Mouse (Mus musculus): Measurements from ENCODE around the gene Zcchc10.
"Not testable (repeated sequence)": the region's sequence is repeated elsewhere in the genome, so short reads cannot be mapped to it uniquely, and the experiment has no call there.

Zcchc10 gene

DNA sequence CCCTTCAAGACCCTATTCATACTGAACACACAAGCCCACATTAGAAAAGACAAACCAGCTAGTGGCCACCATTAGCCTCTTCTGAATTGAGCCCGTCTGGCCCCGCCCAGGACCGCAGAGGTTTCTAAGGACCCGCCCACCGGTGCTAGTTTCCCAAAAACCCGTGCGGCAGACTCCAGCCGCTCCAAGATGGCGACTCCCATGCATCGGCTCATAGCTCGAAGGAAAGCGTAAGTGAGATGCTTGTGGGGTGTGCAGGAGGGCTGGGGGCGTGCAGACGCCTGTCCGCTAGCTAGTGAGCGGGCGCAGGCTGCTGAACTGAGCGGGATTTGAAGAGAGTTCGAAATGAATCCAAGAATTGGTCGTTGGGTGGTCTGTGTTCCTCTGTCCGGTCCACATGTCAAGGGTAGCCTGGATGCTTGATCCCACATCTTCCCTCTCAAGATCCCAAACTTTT, at the start of gene Zcchc10:
Gene Zcchc10 (plus strand): TSS at position 168 of the 457 bp plus-strand sequence.
- peak; percentile 78 to 87 for DNase-seq (ENCODE audit: low spot score in 2 of 2)

GRCm38 (mm10) chr11:53275358-53275757, 49.1 kb upstream of the Zcchc10 start:
- DNase-seq (ENCODE audit: low spot score in 2 of 2): no peak

GRCm38 (mm10) chr11:53278411-53278810, 46.1 kb upstream of the Zcchc10 start:
- DNase-seq (ENCODE audit: low spot score in 2 of 2): no peak

DNA sequence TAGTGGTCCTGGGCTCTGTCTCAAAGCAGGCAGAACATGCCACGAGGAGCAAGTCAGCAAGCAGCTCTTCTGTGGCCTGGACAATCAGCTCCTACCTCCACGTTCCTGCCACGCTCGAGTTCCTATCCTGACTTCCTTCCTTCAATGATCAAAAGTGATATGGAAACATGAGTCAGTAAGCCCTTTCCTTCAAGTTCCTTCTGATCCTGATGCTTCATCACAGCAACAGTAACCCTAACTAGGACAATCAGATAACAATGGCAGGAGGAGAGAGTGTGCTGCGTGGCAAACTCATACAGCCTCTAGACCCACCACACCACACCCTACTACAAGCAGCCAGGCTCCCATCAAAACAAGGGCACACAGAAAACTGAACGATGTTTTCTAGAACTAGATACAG, 38.6 kb upstream of the Zcchc10 start:
- no peak for DNase-seq (ENCODE audit: low spot score in 2 of 2)

DNA sequence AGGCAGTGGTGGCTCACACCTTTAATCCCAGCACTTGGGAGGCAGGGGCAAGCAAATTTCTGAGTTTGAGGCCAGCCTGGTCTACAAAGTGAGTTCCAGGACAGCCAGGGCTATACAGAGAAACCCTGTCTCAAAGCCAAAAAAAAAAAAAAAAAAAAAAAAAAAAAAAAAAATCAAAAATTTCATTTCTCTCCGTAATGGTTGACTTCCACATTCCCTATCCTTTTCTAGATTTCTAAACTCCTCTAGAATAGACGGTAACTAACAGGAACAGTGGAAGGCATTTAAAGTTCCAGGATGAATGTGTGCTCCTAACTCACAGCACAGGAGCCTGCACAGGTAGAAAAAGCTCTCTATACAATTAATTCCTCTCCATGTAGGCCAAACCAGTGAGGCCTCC, 34.3 kb upstream of the Zcchc10 start:
- DNase-seq (ENCODE audit: low spot score in 2 of 2): not testable (repeated sequence)

DNA sequence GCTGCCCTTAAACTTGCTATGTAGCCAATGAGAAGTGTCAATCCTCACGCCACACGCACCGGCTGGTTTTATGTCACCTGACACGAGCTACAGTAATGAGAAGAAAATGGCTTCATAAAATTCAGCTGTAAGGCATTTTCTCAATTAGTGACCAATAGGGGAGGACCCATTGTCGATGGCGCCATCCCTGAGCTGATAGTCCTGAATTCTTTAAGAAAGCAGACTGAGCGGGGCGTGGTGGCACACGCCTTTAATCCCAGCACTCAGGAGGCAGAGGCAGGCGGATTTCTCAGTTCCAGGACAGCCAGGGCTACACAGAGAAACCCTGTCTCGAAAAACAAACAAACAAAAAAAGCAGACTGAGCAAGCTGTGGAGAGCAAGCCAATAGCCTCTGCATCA, 33.6 kb upstream of the Zcchc10 start:
- DNase-seq (ENCODE audit: low spot score in 2 of 2): no peak

DNA sequence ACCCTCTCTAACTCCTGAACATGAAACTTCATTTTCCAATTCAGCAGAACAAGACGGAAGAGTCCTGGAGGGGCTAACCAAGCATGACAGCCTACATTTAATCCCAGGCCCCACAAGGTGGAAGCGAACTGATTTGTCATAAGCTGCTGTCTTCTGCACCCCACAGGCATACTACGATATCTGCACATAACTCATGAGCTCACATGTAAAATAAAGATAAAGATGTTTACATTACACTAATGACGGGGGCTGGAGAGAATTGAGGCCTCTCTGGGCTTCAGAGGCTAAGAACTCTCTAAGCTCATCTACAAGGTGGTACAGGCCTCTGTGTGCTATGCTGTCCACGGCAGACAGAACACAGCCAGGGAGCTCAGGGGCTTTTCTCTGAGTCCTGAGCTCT, 30.0 kb upstream of the Zcchc10 start:
- no peak for DNase-seq (ENCODE audit: low spot score in 2 of 2)

DNA sequence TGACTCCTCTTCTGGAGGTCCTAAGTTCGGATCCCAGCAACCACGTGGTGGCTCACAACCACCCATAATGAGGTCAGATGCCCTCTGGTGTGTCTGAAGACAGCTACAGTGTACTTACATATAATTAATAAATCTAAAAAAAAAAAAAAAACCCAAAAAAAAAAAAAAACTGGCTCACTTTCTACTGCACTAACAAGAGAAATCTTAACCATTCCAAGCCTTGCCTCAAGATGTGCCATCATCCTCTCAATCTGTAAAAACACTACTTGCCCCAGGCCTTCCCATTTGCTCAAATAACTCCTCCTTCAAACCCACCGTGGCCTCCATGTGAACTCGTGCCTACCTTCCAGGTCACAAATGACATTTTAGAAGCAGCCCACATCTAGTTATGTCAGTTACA, 27.6 kb upstream of the Zcchc10 start:
- no peak for DNase-seq (ENCODE audit: low spot score in 2 of 2)

DNA sequence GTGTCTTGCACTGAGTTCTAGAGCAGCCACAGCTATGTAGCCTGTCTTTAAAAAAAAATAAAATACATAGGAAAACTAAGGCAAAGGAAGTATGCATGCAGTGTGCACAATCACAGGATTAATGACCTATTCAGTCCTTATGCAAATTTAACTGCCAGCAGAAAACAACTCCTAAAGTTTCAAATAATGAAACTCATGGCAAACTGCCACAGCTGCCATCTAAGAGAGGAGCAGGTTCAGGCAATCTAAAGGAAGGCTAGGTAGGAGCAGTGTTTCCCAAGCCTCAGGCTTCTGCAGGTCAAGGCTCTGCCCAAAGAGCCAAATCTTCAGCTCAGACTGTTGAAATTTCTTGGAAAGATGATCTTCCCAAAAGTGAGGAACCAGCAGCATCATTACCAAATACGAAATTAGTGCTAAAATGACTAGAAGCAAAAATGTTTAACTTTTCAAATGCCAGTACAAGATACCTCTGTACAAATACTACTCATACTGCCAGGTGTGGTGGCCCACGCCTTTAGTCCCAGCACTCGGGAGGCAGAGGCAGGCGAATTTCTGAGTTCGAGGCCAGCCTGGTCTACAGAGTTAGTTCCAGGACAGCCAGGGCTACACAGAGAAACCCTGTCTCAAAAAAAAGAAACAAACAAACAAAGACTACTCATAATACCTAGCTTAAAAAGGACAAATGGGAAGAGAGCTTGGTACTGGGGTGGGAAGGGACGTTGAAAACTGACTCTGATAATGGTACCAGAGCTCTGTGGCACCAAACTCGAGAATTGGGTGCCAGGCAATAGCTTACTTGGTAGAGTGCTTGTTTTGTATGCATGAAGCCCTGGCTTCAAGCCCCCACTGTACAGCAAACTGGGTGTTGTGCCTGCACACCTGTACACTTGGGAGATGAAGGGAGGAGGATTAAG, 26.3 kb upstream of the Zcchc10 start:
- DNase-seq (ENCODE audit: low spot score in 2 of 2): no peak

DNA sequence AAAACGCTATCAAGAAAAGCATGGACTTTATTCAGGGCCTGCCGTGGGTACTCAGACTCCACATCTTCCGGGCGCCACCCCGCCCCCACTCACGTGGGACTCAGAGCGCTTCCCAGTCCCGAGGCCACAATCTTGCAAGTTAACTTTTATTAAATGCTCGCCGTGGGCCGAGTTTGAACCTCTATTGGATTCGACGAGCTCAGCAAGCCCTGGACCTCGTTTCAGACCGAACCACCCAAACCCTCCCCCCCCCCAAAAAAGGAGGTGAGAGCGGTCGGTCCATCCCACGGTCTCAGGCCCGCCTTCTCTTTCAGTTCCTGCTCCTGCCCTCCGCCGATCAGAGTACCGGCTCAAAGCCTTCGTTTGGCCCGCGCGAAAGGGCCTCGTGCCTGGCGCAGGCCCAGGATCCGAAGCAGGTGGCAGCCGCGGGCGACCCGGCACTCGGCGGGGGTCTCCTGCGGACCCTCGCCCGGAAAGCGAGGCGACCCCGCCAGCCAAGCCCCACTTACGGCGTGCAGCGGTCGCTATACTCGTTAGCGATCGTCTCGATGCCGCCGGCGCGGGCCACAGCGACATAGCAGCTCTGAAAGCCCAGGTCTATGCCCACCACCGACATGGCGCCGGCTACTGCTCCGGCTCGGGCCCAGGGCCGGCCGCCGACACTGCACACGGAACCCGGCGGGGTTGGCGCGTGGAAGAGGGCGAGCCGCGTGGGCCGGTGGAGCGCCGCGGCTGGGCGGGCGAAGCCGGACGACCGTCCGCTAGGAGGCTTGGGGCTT, 24.7 kb upstream of the Zcchc10 start:
- DNase-seq (ENCODE audit: low spot score in 2 of 2): peak in 1 of 2 experiments; percentile 45

GRCm38 (mm10) chr11:53300330-53301166, 23.9 kb upstream of the Zcchc10 start, which contains the start of gene Hspa4:
Gene Hspa4 (minus strand): TSS chr11:53300457.
- DNase-seq (ENCODE audit: low spot score in 2 of 2): peak; percentile 97 to 99

GRCm38 (mm10) chr11:53301167-53301515, 23.3 kb upstream of the Zcchc10 start:
- DNase-seq (ENCODE audit: low spot score in 2 of 2): no peak

- no peak for DNase-seq (ENCODE audit: low spot score in 2 of 2)
Measured at GRCm38 (mm10) chr11:53304044-53304840, 20.2 kb upstream of the Zcchc10 start.

DNA sequence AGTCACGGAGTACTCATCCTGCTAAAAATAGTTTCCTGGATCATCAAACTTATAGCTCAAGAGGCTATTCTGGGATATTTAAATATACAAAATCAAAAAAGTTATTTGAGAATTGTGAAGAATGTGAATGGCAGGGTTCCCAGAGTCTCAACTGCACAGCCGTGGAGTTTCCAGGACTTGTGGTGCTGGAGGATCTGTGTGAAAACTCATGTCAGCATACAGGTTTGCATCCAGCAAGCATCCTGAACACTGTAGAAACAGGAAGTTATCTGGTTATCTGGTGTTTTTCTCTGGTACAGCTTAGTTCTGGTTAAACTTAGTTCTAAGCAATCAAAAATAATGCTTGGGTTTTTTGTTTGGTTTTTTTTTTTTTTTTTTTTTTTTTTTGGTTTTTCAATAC, 17.5 kb upstream of the Zcchc10 start:
- no peak for DNase-seq (ENCODE audit: low spot score in 2 of 2)

GRCm38 (mm10) chr11:53307558-53308065, 16.9 kb upstream of the Zcchc10 start:
- no peak for DNase-seq (ENCODE audit: low spot score in 2 of 2)

DNA sequence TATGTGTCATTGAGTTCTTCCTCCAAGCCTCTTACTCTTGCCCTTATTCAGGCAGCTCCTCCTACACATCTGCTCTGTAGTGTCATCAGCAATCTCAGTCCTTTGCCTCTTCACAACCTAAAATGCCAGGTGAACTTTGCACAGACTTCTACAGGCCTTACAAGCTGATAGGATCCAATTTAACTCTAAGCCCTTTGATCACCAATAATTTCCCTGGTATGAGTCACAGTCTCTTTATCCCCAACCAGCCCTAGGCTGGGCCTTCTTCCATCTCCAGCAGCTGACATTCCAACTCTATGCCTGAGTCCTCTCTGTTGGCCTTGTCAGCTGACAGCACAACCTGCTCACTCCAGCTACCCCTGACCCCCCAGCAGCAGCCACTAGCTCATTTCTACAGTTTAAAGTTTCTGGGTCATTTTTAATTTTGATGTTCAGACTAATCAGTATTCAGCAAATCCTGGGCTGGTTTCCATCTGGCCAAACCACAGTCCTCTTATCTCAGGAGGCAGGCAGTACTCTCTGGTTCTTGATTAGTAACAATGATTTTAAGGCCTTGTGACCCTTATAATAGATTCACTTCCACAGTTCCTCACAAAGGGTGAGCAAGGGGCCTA, 16.1 kb upstream of the Zcchc10 start:
- DNase-seq (ENCODE audit: low spot score in 2 of 2): peak in 1 of 2 experiments; percentile 58

DNA sequence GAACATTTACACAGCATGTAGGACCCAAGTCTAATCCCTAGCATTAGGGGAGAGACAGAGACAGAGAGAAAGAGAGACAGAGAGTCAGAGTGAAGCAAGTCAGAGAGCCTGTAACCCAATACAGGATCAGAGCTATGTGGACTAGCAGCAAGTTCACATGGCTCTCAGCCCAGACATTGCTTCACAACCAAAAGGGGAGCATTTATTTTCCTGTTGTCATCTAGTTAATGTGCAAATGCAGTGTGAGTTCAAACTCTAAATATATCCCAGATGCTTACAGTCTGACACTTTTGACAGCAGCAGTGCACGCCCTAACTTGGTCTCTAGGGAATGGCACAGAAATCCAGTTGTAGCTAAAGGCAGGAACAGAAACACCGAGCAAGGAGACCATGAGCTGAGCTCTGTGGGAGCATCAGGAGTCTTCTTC, 15.6 kb upstream of the Zcchc10 start:
- peak in 1 of 2 experiments; percentile 47 for DNase-seq (ENCODE audit: low spot score in 2 of 2)

DNA sequence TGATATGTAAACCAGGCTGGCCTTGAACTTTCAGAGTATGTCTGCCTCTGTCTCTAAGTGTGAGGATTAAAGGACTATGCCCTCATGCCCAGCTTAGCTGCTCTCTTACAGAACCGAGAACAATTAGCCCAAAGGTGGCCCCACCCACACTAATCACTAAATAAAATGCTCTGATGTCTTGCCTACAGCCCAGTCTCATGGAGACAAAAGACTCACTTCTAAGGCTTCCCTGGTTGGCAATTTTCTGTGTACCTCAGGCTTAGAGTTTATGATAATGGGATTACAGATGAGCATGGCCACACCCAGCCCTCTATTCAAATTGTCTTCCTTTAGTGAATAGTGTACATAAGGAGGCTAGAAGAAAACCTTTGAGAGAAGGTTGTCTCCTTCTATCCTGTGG, 13.1 kb upstream of the Zcchc10 start:
- no peak for DNase-seq (ENCODE audit: low spot score in 2 of 2)

- not testable (repeated sequence) for DNase-seq (ENCODE audit: low spot score in 2 of 2)
Measured at GRCm38 (mm10) chr11:53312823-53313222, 11.7 kb upstream of the Zcchc10 start.

GRCm38 (mm10) chr11:53314770-53315173, 9.7 kb upstream of the Zcchc10 start:
- DNase-seq (ENCODE audit: low spot score in 2 of 2): no peak

All from urinary bladder, postnatal 4 days (tissue).